Mouse (Mus musculus): ENCODE measurements around the gene Nrxn2. TPM values are rescaled to one million over a fixed set of nuclear protein-coding genes. Genes with fewer than 3 reads are reported as not detected.

The Nrxn2 gene
- total RNA-seq (2021) = 100 to 1,000 TPM; 399 to 414 TPM

DNA sequence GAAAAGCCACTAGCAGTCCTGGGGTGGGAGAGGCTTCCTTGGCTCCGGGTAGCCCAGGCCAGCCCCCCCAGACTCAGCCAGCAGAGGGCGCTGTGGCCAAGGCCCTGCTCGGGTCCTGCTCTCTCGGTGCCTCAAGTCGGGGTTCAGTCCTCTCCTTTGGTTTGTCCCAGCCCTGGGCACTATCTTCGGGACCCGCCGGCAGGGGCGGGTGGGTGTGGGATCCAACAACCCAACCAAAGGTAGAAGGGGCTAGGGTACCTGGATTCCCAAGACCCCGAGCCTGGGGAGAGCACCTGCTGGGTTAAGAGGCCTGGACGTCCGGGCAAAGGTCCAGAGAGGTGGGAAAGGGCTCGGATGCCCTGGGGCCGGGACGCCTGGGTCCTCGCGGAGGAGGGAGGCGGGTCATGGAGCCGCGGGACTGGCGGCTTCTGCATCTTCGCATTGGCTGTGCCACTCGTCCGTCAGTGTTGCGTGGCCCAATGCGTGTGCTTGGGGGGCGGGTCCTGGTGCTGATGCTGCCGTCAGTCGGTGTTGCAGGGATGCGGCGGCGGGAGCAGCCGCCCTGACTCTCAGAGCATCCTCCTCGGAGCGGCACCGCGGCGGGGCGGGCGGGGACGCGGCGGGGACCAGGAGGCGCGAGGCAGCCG lies at the start of gene Nrxn2:
Gene Nrxn2 (plus strand): TSS at position 499 of the 647 bp plus-strand sequence.
- peak; percentile 92 to 93 for DNase-seq

- DNase-seq = no peak
Measured at GRCm38 (mm10) chr19:6370175-6370574, 48.4 kb upstream of the Nrxn2 start.

DNA sequence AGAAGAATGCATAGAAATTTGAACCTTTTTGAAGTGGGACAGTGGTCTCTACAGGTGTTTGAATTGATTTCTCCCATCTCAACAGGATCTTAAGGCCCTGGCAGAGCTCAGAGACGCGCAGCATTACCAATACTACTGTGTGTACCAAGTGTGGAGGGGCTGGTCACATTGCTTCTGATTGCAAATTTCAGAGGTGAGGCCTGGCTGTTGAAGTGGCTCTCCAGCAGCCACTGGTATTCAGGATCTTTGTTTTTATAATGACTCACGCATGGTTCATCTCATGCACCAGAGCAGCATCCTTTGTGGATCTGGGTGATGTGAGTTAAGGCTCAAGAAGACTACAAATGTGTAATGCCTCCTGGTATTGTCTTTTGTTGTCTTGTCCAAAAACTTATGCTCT lies 46.1 kb upstream of the Nrxn2 start:
- DNase-seq = no peak

- peak; percentile 47 to 64 for DNase-seq
Measured at GRCm38 (mm10) chr19:6373539-6374400, 44.8 kb upstream of the Nrxn2 start.

DNA sequence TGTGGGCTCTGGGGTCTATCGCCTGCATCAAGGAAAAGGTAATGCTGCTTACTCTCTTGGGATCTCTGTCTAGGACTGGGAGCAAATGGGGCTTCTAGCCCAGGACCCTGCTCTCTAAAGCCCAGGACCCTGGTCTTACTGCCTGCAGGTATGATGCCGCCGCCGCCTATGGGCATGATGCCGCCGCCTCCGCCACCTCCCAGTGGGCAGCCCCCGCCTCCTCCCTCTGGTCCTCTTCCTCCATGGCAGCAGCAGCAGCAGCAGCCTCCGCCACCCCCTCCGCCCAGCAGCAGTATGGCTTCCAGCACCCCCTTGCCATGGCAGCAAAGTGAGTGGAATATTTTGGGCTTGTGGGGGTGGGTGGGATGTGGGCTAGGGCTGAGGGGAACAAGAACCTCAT lies 44.0 kb upstream of the Nrxn2 start:
- DNase-seq = no peak

GRCm38 (mm10) chr19:6375423-6376254 lies 42.9 kb upstream of the Nrxn2 start:
- no peak for DNase-seq

DNA sequence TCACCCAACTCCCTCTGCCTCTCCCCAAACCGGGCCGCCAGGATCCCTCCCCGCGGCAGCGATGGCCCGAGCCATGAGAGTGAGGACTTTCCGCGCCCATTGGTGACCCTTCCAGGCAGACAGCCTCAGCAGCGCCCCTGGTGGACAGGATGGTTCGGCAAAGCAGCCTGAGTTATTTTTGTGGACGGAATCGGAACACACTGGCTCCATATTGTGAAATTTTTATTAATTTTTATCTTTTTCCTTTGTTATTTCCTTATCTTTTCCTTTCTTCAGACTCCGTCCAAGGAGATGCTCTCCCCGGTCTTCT lies 42.3 kb upstream of the Nrxn2 start:
- DNase-seq = no peak

DNA sequence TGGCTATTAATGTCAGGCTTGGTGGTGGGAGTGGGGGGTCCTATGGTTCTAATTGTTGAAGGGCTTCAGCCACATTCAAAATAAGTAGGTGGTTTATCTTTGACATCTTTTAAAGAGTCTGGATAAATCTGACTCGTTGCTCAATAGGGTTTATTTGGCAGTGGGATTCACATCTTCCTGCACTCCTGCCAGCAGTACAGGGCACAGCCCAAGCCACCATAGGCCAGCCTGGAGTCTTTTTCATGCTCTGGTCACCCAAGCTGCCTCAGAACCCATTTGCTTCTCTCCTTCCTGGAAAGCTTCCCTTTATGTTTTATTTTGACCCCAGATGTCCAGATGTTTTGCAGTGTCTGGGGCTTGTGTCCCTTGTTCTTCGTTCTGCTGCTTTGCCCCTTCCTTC lies 41.9 kb upstream of the Nrxn2 start:
- DNase-seq = no peak

DNA sequence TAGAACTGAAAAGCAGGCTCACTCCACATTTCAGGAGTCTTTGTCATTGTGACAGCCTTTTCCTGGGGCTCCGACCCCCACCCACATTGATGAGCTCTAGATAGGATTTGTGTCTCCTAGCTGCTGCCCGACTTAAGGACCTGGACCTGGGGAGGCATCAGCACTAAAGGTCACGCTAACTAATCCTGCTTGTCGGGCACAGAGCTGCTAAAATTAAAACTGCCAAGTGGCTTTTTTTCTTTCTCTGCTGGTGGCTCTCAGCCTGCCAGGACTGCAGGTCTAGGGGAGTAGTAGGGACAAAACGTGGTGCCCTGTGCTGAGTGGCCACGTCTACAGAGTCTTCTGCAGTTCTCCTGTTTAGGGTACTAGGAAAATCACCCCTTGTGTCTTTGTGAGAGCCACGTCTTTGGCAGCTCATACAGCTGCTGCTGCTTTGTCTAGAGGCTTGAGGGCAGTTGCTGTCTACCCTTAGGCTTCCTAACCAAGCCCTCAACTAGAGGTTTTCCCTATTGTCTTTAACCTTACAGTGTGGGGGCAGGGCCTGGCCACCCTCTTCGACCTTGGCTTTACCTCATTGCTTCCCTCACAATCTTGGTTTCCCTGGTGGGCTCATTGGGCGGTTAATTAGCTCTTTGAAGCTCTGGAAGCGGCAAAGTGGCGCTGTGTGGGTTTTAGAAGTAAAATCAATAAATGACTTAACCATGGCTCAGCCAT lies 41.0 kb upstream of the Nrxn2 start:
- no peak for DNase-seq

DNA sequence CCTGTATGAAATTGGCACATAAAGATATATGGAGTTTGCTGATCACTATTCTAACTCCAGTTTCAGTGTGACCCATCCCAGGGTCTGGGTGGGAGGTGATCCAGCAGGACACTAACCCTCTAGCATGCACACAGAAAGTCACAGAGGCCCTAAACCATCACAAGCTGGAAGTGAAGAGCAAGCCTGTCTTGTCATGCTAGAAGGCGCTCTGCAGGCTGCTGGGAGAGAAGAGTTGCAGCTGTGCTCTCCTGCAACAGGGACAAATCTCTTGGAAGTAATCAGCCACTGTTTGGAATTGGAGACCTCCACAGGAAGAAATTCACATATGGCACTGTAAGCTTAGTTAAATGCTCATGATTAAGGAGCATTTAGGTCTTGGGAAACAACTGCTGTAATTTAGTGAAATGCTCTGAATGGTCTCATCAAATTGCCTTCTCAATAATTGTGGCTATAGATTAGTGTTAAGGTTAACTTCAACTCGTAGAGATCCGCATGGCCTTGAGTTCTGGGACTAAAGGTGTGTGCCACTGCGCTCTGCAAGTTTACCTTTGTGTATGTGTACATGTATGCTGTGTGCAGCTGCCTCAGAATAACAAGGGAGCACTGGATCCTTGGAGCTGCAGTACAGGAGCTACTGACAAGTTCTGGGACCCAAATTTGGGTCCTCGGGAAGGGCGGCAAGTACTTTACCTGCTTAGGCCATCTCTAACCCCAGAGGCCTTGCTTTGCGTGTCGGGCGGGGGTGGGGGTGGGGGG lies 37.9 kb upstream of the Nrxn2 start:
- no peak for DNase-seq

GRCm38 (mm10) chr19:6381238-6381637 lies 37.3 kb upstream of the Nrxn2 start:
- no peak for DNase-seq

DNA sequence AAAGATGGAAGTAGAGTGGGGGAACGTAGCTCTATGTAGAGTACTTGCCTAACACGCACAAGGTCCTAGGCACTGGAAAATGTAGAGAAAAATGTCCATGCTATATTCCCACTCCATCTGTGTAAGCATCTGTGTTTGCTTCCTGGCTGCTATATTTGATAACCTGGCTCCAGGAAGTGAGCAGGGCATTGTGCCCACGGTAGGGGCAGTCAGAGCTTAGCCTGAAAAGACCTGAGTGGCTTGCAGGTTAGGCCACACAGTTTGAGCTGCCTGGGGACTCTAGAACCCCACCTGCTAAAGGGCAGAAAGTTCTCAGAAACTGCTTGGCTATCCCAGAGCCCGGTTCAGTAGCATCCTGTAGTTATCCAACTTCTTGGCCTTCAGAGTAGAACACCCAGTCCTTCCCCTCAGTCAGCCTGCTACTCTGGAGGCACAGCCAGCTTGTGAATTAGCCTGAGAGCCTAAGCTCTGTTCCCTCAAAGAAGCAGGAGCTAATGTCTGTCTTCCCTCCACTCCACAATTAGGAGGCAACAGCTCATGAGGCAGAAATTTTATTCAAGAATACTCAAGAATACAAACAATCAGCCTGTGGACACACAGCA lies 36.1 kb upstream of the Nrxn2 start:
- DNase-seq = no peak

DNA sequence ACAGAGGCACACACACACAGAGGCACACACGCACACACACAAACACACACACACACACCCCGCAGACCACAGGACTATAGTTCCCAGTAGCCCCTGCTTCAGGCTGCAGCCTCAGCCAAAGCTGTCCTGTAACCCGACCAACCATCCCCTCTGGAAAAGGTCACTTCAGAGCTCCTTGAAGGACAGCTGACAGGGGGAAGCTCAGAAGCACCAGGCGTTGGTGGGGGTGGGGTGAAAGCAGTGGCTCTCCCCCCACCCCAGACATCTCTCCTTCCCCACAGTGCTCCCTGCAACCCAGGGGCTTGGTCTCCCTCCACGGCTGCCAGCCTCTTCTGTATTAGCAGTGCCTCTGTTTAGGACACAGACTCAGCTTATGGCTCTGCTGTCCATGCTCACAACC lies 35.1 kb upstream of the Nrxn2 start:
- DNase-seq = no peak

GRCm38 (mm10) chr19:6384128-6384527 lies 34.4 kb upstream of the Nrxn2 start, which contains the start of gene Pygm:
Gene Pygm (plus strand): TSS chr19:6384399.
- DNase-seq = no peak

GRCm38 (mm10) chr19:6384954-6385353 lies 33.6 kb upstream of the Nrxn2 start:
- DNase-seq = no peak

GRCm38 (mm10) chr19:6385419-6385818 lies 33.1 kb upstream of the Nrxn2 start:
- DNase-seq = no peak

DNA sequence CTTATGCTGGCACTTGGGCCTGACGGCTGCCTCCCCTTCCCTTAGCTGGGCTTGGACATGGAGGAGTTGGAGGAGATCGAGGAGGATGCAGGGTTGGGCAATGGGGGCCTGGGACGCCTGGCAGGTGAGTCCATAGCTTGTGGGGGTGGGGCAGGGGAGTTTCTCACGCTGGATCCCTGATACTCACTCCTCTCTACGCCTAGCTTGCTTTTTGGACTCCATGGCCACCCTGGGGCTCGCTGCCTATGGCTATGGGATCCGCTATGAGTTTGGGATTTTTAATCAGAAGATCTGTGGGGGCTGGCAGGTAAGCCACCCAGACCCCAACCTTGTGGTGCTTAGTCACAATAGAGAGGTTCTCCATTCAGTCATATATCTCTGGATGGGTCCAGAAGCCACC lies 32.7 kb upstream of the Nrxn2 start:
- no peak for DNase-seq

- no peak for DNase-seq
Measured at GRCm38 (mm10) chr19:6386234-6386633, 32.3 kb upstream of the Nrxn2 start.

DNA sequence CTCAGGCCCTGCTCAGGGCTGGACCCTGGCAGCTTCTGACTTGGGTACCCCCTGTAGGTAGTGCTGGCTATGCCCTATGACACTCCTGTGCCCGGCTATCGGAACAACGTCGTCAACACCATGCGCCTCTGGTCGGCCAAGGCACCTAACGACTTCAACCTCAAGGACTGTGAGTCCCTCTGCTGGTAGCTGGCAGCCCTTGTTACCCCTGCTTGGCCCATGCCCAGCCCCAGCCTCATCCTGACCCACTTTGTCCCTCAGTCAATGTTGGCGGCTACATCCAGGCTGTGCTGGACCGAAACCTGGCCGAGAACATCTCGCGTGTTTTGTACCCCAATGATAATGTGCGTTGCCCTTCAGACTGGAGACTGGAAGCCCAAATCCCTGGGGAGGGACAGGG lies 30.5 kb upstream of the Nrxn2 start:
- DNase-seq = no peak

GRCm38 (mm10) chr19:6389803-6390202 lies 28.7 kb upstream of the Nrxn2 start:
- DNase-seq = no peak

GRCm38 (mm10) chr19:6390251-6390650 lies 28.3 kb upstream of the Nrxn2 start:
- DNase-seq = no peak

Data from layer of hippocampus, postnatal 36 days (tissue).